Mouse (Mus musculus) stomach, postnatal 0 days (tissue): ENCODE results near the gene Copb1. TPM values are rescaled to one million over a fixed set of nuclear protein-coding genes. Genes with fewer than 3 reads are reported as not detected.
"Not testable (repeated sequence)": the region's sequence is repeated elsewhere in the genome, so short reads cannot be mapped to it uniquely, and the experiment has no call there.

Experiments
- ATAC-seq: fragments of 200-750 bp; cut with Nextera tagmentation; 2 replicates; pipeline ENCODE4 v1.8.0; 2017; ENCODE audit not compliant: low FRiP score, low TSS enrichment
- DNase-seq: peaks from one replicate; pipeline ENCODE4 v3.0.0-alpha.2; 2016; ENCODE audit warnings: low spot score
- H3K27ac ChIP-seq: fragments of 300-500 bp; sonication (generic); replicated peaks from 2 replicates; pipeline ENCODE4 v1.5.1; 2014; ENCODE audit warnings: mild to moderate bottlenecking, control low read depth
- H3K27me3 ChIP-seq: fragments of 300-500 bp; sonication (generic); 2 replicates; pipeline ENCODE4 v1.6.1; 2014; ENCODE audit warnings: low read length; ENCODE audit not compliant: control insufficient read depth, insufficient read depth
- H3K36me3 ChIP-seq: fragments of 300-500 bp; sonication (generic); 2 replicates; pipeline ENCODE4 v1.6.1; 2014; ENCODE audit warnings: low read length, mixed read lengths; ENCODE audit not compliant: control insufficient read depth, insufficient read depth
- H3K4me1 ChIP-seq: fragments of 300-500 bp; sonication (generic); replicated peaks from 2 replicates; pipeline ENCODE4 v1.6.1; 2014; ENCODE audit warnings: antibody characterized with exemption; ENCODE audit not compliant: control insufficient read depth, insufficient read depth
- H3K4me2 ChIP-seq: fragments of 300-500 bp; sonication (generic); replicated peaks from 2 replicates; pipeline ENCODE4 v1.6.1; 2014; ENCODE audit warnings: low read depth, mild to moderate bottlenecking, control low read depth, moderate library complexity
- H3K4me3 ChIP-seq: fragments of 300-500 bp; sonication (generic); 2 replicates; pipeline ENCODE4 v1.5.1; 2014; ENCODE audit warnings: low read depth, low read length, control low read depth
- H3K9ac ChIP-seq: fragments of 300-500 bp; sonication (generic); 2 replicates; pipeline ENCODE4 v1.6.1; 2014; ENCODE audit warnings: mild to moderate bottlenecking, low read length, control low read depth, mixed read lengths
- H3K9me3 ChIP-seq: fragments of 300-500 bp; sonication (generic); 2 replicates; pipeline ENCODE4 v1.6.1; 2016; ENCODE audit warnings: low read length; ENCODE audit not compliant: control insufficient read depth
- CTCF ChIP-seq: IDR thresholded peaks from 2 replicates; pipeline ENCODE4 v1.5.1; 2016; ENCODE audit warnings: antibody characterized with exemption, low read depth, mild to moderate bottlenecking, moderate library complexity
- EP300 ChIP-seq: optimal IDR thresholded peaks from 2 replicates; pipeline ENCODE3; 2016; ENCODE audit warnings: antibody characterized with exemption
- WGBS: fragments of 180-500 bp; shearing (Covaris S2); extraction: QIAGEN DNeasy Blood & Tissue Kit; methylation state at CpG from one replicate; pipeline ENCODE4 v1.1.7; 2014; 5-methylcytosine and 5-hydroxymethylcytosine counted together
- polyA plus RNA-seq: library from polyadenylated mRNA; unstranded; fragments of >200 nt; fragmentation: Nextera tagmentation; extraction: Ambion mirVana; gene quantifications from 2 replicates; pipeline ENCODE4 v1.2.1, GENCODE M21; 2015

Copb1 gene
- polyA plus RNA-seq, 1 experiment from 2014 or later: 83.7 TPM

GRCm38 (mm10) chr7:114199428-114200110 lies 54.9 kb downstream of the Copb1 start:
- H3K27ac ChIP-seq: peak overlapping the region; percentile 35; the same call in 1 of the 2 replicates
- no peaks in the 10 kb centered on the region for H3K9me3 ChIP-seq
- H3K27me3 ChIP-seq: no peaks in the 10 kb centered on the region
- TF ChIP-seq CTCF (no peak), EP300 (no peak)
- DNase-seq: no peak
- peak; percentile 82 for ATAC-seq
- no peak overlapping the region for H3K4me3 ChIP-seq
- peaks cover 4% of the 10 kb centered on the region; the same call in 1 of the 2 replicates for H3K4me1 ChIP-seq
- no peaks in the 10 kb centered on the region for H3K36me3 ChIP-seq
- WGBS: 34% methylated on average over 3 of the region's 3 CpGs
- no peak overlapping the region for H3K9ac ChIP-seq
- no peak overlapping the region for H3K4me2 ChIP-seq

GRCm38 (mm10) chr7:114198252-114198651 lies 56.3 kb downstream of the Copb1 start:
- 17% methylated on average over 1 of the region's 1 CpGs for WGBS
- no peaks in the 10 kb centered on the region for H3K9me3 ChIP-seq
- H3K36me3 ChIP-seq: no peaks in the 10 kb centered on the region
- no peaks in the 10 kb centered on the region for H3K27me3 ChIP-seq
- DNase-seq (no peak), ATAC-seq (no peak)
- H3K27ac ChIP-seq: no peak overlapping the region
- TF ChIP-seq CTCF (no peak), EP300 (no peak)
- H3K9ac ChIP-seq: no peak overlapping the region
- no peak overlapping the region for H3K4me3 ChIP-seq
- H3K4me1 ChIP-seq: peaks cover 1% of the 10 kb centered on the region; the same call in 1 of the 2 replicates
- H3K4me2 ChIP-seq: no peak overlapping the region

- peak; percentile 36 for TF ChIP-seq CTCF
- H3K9me3 ChIP-seq: not testable (repeated sequence)
- WGBS: 88% methylated on average over 2 of the region's 2 CpGs
These were observed 57.9 kb downstream of the Copb1 start for GRCm38 (mm10) chr7:114196588-114196987.

GRCm38 (mm10) chr7:114194788-114195187 lies 59.7 kb downstream of the Copb1 start:
- H3K27ac ChIP-seq, H3K27me3 ChIP-seq, H3K9me3 ChIP-seq, H3K4me2 ChIP-seq, ATAC-seq, H3K4me1 ChIP-seq, H3K4me3 ChIP-seq, H3K36me3 ChIP-seq, H3K9ac ChIP-seq, DNase-seq: not testable (repeated sequence)
- 76% methylated on average over 2 of the region's 2 CpGs for WGBS

More at GRCm38 (mm10) chr7:114196588-114196987, 57.9 kb downstream of the Copb1 start:
- not testable (repeated sequence) for H3K27ac ChIP-seq, H3K27me3 ChIP-seq, DNase-seq, H3K4me1 ChIP-seq, H3K4me2 ChIP-seq, H3K36me3 ChIP-seq, ATAC-seq, H3K4me3 ChIP-seq, H3K9ac ChIP-seq

- Histone ChIP-seq H3K36me3 (no peaks in the 10 kb centered on the region), H3K4me1 (no peaks in the 10 kb centered on the region), H3K9me3 (no peaks in the 10 kb centered on the region), H3K4me2 (no peak overlapping the region), H3K27ac (no peak overlapping the region), H3K9ac (no peak overlapping the region), H3K4me3 (no peak overlapping the region), H3K27me3 (no peaks in the 10 kb centered on the region)
- TF ChIP-seq EP300 (no peak), CTCF (no peak)
- ATAC-seq (no peak), DNase-seq (no peak)
- 71% methylated on average over 4 of the region's 4 CpGs for WGBS
These were observed 60.3 kb downstream of the Copb1 start for GRCm38 (mm10) chr7:114194224-114194623.

GRCm38 (mm10) chr7:114193284-114194067 lies 61.0 kb downstream of the Copb1 start:
- Histone ChIP-seq H3K9ac (no peak overlapping the region), H3K36me3 (no peaks in the 10 kb centered on the region), H3K9me3 (no peaks in the 10 kb centered on the region), H3K27ac (no peak overlapping the region), H3K4me2 (no peak overlapping the region), H3K27me3 (no peaks in the 10 kb centered on the region), H3K4me1 (no peaks in the 10 kb centered on the region), H3K4me3 (no peak overlapping the region)
- ATAC-seq (no peak), DNase-seq (no peak)
- TF ChIP-seq CTCF (no peak), EP300 (no peak)
- WGBS: 80% methylated on average over 6 of the region's 6 CpGs
